Mouse (Mus musculus) B cell, adult (primary cell): ENCODE data around the gene Prkcz. TPM values are rescaled to one million over a fixed set of nuclear protein-coding genes. Genes with fewer than 3 reads are reported as not detected.

Experiments used
- total RNA-seq: library from RNA; stranded (reverse); gene quantifications from 4 replicates; pipeline ENCODE4 v1.2.4, GENCODE M21; 2023; ENCODE audit not compliant: inconsistent age

The Prkcz gene
- 4.4 to 6.0 TPM (median 5.6 TPM) in 4 replicates for total RNA-seq

DNA sequence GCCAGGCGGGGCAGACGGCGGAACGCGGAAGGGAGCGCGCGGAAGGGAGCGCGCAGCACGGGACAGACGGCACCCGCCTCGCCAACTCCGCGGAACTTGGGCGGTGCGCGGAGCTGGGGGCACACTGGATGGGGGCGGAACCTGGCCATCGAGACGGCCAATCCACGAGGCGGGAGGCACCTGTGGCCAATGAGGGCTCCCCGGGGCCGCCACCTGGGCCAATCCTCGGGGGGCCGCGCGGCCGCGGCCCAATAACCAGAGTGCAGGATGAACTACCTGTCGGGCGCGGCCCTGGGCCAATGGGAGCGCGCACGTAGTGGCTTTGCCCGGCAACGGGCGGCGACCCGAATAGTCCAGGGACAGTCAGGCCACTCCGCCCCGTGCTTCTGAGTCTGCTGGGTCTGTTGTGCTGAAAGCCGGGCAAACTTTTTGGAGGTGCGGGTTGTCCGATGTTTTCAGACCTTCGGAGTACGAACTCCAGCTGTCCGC, at the start of gene Prkcz:
Prkcz (minus strand) TSS at position 59 of the 489 bp plus-strand sequence.

DNA sequence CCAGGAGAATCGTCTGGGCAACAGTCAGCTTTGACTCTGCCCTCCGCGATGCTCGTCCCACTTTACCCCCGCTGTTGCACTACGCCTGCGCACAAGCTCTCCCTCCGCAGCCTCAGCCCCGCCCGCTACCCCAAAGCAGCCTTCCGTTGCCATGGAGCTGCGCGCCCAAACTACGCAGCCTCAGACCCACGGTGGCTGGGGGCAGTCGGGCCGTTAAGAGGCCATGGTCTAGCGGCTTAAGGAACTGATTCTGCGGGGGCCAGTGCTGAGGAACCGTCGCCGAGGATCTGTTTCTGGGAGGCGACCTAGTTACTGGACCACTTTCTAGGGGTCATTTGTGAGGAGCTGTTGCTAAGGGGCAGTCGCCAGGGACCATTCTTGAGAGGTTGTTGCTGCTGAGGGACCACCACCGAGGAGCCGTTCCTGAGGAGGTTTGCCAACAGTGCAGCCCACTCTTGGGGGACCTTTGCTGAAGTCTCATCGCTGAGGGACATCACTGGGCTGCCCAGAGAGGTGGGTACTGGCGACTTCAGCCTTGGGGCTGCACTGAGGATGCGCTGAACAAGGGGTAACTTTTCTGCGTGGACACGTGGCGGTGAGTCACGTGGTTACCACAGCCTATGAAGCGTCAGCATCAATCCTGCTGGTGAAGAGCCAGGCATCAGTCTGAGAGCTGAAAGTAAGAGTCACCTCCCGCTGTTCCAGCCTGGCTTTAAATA, 48.1 kb upstream of the Prkcz start, which contains the start of gene Cfap74:
Cfap74 (plus strand) TSS at position 133 of the 719 bp plus-strand sequence.

GRCm38 (mm10) chr4:155397511-155398221, 36.5 kb upstream of the Prkcz start, which contains the start of gene Gabrd:
Gene Gabrd, minus strand, starts transcription at chr4:155398112.

GRCm38 (mm10) chr4:155249648-155250351, 111.4 kb downstream of the Prkcz start, which contains the start of gene Faap20:
Gene Faap20, plus strand, starts transcription at chr4:155249802.

GRCm38 (mm10) chr4:155222552-155222840, 138.7 kb downstream of the Prkcz start, which contains the start of gene Ski:
Gene Ski, minus strand, starts transcription at chr4:155222592.

Other genes starting within 250 kb of the Prkcz start
- gene Ski, start 138.8 kb downstream of the Prkcz start, total RNA-seq: 46.1 to 52.1 TPM (median 50.4 TPM) in 4 replicates
- gene Faap20, start 111.6 kb downstream of the Prkcz start, total RNA-seq: 37.2 to 46.5 TPM (median 41.4 TPM) in 4 replicates
- 1.5 TPM in 1 of 4 replicates, not detected in the others for gene Gabrd, start 36.8 kb upstream of the Prkcz start, total RNA-seq
- 0.13 to 0.93 TPM in 2 of 4 replicates, not detected in the others for gene Cfap74, start 47.8 kb upstream of the Prkcz start, total RNA-seq
- gene Tmem52, start 107.8 kb upstream of the Prkcz start, total RNA-seq: not detected in 4 replicates
- gene Gnb1, start 130.0 kb upstream of the Prkcz start, total RNA-seq: 240 to 283 TPM (median 263 TPM) in 4 replicates
- 50.7 to 59.1 TPM (median 52.7 TPM) in 4 replicates for gene Nadk, start 201.0 kb upstream of the Prkcz start, total RNA-seq
- 19.8 to 29.5 TPM (median 26.5 TPM) in 4 replicates for gene Slc35e2, start 240.1 kb upstream of the Prkcz start, total RNA-seq